Mouse (Mus musculus) megakaryocyte, embryonic 14.5 days (primary cell): ENCODE data around the gene Mfsd1. TPM values are rescaled to one million over a fixed set of nuclear protein-coding genes. Genes with fewer than 3 reads are reported as not detected.
A peak's percentile ranks its signal among the peaks of the same experiment; 100 is the strongest.

Source experiments
- H3K27me3 ChIP-seq: replicated peaks from 2 replicates; pipeline ENCODE3; 2012; ENCODE audit warnings: inconsistent platforms
- H3K36me3 ChIP-seq: replicated peaks from 2 replicates; pipeline ENCODE3; 2012; ENCODE audit warnings: low read length, inconsistent platforms, mixed read lengths
- H3K4me1 ChIP-seq: 2 replicates; pipeline ENCODE4 v1.6.1; 2012; ENCODE audit warnings: inconsistent platforms
- H3K4me3 ChIP-seq: replicated peaks from 2 replicates; pipeline ENCODE3; 2012; ENCODE audit warnings: moderate library complexity, mild to moderate bottlenecking, inconsistent platforms
- H3K9me3 ChIP-seq: 2 replicates; pipeline ENCODE4 v1.6.1; 2012; ENCODE audit warnings: inconsistent platforms
- FLI1 ChIP-seq: IDR thresholded peaks from 2 replicates; pipeline ENCODE4 v1.6.1; 2012; ENCODE audit warnings: low read length, inconsistent platforms, mixed read lengths
- GATA1 ChIP-seq: IDR thresholded peaks from 3 replicates; pipeline ENCODE4 v1.6.1; 2012; ENCODE audit warnings: mixed read lengths, low read length, inconsistent platforms, borderline replicate concordance
- polyA plus RNA-seq: library from polyadenylated mRNA; stranded (reverse); fragments of >175 nt; gene quantifications from 2 replicates; pipeline ENCODE4 v1.2.3, GENCODE M21; 2012; ENCODE audit warnings: low replicate concordance; ENCODE audit not compliant: insufficient read depth

Gene Mfsd1
- polyA plus RNA-seq, 1 experiment: 9.7 TPM

DNA sequence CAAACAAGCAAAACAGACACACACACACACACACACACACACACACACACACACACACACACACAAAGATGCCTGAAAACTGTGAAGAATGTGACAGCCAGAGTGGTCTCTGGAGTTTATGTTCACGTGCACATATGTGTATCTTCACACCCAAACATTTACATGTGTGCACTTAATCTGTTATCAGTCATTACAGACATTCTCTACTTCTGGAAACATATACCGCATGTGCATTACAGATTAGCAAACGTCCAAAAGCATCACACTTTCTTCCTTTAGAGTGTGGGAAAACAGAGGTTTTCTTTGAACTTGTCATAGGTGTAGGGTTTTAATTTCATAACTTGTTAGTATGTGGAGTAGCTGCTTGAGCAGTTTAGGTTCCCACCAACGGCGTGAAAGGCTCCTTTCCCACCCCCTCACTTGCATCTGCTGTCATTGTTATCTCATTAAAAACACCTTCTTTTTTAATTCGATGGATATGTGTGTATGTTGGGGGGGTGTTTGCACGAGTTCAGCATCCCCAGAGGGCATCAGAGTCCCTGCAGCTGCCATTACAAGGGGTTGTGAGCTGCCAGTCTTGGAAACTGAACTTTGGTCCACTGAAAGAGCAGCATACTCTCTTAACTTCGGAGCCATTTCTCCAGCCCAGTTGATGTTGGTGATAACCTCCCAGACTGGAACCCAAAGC lies 16.9 kb upstream of the Mfsd1 start:
- Histone ChIP-seq H3K4me3 (no peak overlapping the region), H3K27me3 (peaks cover 9% of the 10 kb centered on the region), H3K9me3 (peaks cover 11% of the 10 kb centered on the region), H3K4me1 (peaks cover 4% of the 10 kb centered on the region; the same call in 1 of the 2 replicates), H3K36me3 (no peaks in the 10 kb centered on the region)
- TF ChIP-seq FLI1: no peak
- TF ChIP-seq GATA1: no peak

DNA sequence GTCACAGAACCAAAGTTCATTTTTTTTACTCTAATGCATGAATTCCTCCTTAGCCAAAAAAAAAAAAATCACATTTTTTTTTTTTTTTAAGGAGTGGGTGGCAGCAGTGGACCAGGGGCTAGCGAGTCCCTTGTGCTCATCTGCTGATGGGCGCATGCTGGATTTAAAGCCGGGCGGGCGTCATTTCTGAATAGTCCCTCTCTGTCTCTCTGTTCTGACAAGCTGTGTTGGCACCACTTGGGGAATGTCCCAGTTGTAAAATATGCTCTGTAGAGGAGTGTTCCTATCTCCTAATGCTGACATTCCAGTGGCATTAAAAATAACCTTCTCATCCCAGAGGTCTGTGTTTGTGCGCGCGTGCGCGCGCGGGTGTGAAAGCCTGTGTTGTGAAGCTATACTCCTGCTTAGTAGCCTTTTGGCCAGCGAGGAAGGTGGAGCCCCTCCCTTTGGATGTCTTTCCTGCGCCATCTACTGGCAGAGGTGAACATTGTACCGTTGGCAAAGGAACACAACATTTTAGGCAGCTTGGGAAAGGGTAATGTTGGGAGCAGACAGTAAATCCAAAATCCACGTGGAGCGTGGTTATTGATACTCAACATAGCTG lies 14.4 kb upstream of the Mfsd1 start:
- peaks cover 6% of the 10 kb centered on the region; the same call in 1 of the 2 replicates for H3K4me1 ChIP-seq
- TF ChIP-seq GATA1 (no peak), FLI1 (no peak)
- peak overlapping the region; percentile 46 for H3K4me3 ChIP-seq
- peaks cover 21% of the 10 kb centered on the region for H3K27me3 ChIP-seq
- H3K9me3 ChIP-seq: peaks cover 11% of the 10 kb centered on the region
- no peaks in the 10 kb centered on the region for H3K36me3 ChIP-seq

DNA sequence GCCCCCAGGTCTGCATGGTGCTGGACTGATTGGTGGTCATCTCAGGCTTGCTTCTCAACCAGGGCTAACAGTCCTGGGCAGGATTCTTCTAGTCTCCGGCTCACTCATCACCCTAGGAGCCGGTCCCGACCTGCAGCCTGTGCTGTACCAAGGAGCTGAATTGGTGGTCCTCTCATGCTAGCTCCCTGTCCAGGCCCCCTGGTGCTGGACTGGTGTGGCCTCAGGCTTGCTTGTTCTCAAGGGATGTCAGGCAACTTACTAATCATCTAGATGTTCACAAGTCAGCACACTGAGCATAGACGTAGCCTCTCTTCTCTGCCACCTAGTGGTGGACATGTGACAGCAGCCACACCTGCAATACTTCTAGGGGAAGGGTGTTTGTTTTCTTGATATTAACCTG lies 9.6 kb upstream of the Mfsd1 start:
- H3K27me3 ChIP-seq: peaks cover 16% of the 10 kb centered on the region
- peaks cover 12% of the 10 kb centered on the region for H3K4me1 ChIP-seq
- no peaks in the 10 kb centered on the region for H3K36me3 ChIP-seq
- 0 out of 2 replicates have a peak, but pooled peaks cover 5% of the 10 kb centered on the region for H3K9me3 ChIP-seq
- no peak for TF ChIP-seq GATA1
- no peak for TF ChIP-seq FLI1
- H3K4me3 ChIP-seq: no peak overlapping the region

DNA sequence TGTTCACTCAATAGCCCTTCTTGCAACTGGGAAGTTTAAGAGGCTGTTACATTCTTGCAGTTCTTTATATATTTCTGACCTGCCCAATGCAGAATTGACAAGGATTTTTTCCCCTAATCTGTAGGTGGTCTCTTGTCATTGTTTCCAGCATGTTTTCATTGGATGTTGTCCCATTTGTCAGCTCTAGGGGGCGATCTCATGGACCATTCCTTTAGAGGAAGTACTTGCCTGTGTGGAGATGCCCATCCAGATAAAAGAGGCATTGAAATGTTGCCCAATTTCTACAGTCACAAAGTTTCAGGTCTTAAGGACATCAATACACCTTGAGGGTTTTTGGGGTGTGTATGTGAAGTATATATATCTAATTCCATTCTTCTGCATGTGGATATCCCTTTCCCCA lies 9.0 kb upstream of the Mfsd1 start:
- Histone ChIP-seq H3K4me3 (no peak overlapping the region), H3K36me3 (no peaks in the 10 kb centered on the region), H3K4me1 (peaks cover 8% of the 10 kb centered on the region), H3K9me3 (0 out of 2 replicates have a peak, but pooled peaks cover 5% of the 10 kb centered on the region), H3K27me3 (peaks cover 16% of the 10 kb centered on the region)
- TF ChIP-seq GATA1 (no peak), FLI1 (no peak)

DNA sequence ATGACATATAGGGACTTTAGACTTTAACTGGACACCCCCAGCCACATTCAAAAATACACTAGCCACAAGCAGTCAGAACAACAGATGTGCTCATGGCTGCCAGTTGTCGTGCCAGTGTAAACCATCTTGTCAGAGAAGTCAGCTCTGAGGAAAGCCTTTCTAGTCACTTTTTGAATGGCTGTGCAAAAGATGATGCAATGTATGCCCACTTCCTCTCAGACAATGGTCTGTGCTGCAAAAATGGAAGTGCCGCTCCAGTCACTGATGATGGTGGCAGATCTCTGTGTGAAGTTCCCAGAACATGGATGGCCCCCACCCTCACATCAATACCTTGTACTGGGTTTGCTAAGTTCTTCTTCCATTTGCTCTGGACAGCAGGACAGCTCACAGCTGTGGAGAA lies 6.3 kb upstream of the Mfsd1 start:
- Histone ChIP-seq H3K36me3 (no peaks in the 10 kb centered on the region), H3K4me3 (no peak overlapping the region), H3K9me3 (peaks cover under 1% of the 10 kb centered on the region; the same call in 1 of the 2 replicates), H3K4me1 (peaks cover 8% of the 10 kb centered on the region), H3K27me3 (peaks cover 9% of the 10 kb centered on the region)
- TF ChIP-seq GATA1: no peak
- no peak for TF ChIP-seq FLI1

DNA sequence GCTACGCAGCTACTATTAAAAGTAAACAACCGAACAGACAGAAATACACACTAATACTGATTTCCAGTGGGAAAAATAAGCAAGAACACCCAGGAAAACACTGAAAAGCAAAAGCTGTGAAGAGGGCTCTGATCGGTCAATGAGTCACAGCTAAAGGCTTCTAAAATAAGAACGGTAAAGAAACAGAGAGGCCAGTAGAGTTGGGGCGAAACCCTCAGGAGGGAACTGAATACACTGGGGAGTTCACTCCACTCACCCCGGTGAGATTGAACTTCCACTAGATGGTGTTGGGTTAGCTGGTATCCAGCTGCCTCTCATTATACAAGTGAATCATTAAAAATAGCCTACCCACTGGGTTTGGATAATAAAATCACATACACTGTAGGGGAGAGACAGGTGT lies 5.8 kb upstream of the Mfsd1 start:
- peaks cover 9% of the 10 kb centered on the region for H3K27me3 ChIP-seq
- no peak overlapping the region for H3K4me3 ChIP-seq
- TF ChIP-seq GATA1 (no peak), FLI1 (no peak)

DNA sequence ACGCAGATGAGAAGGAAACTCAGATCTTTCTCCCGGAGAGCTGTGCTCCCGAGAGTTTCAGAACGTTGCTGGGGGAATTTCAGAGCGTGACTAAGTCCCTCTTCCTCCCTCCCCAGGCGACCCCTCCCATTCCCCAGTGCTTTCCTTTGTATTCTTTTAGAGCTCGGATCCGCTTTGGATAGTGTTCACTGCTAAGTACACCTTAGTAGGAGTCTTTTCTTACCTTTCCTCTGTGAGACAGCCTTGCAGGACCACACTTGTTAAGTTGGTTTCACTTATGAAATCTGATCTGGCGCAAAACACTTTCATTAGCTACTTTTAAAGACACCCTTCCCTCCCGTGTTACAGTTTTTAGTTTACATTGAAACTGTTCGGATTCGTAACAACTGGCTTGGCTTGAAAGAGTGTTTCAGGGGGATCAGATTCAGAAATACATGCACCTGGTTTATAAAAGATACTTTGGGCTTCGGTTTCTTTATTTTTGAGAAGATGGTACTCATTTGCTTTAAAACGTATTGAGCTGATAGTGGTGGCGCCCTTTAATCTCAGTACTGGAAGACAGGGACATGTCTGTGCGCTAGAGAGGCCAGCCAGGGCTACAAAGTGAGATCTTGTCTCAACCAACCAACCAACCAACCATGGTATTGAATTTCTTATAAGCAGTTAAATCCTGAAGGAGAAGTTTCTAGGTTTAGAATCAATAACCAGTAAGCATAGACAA lies 744 bp downstream of the Mfsd1 start:
- Histone ChIP-seq H3K9me3 (peaks cover 5% of the 10 kb centered on the region; the same call in 1 of the 2 replicates), H3K27me3 (no peaks in the 10 kb centered on the region), H3K4me1 (peaks cover 19% of the 10 kb centered on the region), H3K36me3 (peaks cover 39% of the 10 kb centered on the region), H3K4me3 (peak overlapping the region; percentile 93)
- TF ChIP-seq FLI1 (no peak), GATA1 (no peak)

More for the DNA sequence above, 5.8 kb upstream of the Mfsd1 start:
- Histone ChIP-seq H3K36me3 (no peaks in the 10 kb centered on the region), H3K4me1 (peaks cover 8% of the 10 kb centered on the region), H3K9me3 (peaks cover 5% of the 10 kb centered on the region; the same call in 1 of the 2 replicates)

DNA sequence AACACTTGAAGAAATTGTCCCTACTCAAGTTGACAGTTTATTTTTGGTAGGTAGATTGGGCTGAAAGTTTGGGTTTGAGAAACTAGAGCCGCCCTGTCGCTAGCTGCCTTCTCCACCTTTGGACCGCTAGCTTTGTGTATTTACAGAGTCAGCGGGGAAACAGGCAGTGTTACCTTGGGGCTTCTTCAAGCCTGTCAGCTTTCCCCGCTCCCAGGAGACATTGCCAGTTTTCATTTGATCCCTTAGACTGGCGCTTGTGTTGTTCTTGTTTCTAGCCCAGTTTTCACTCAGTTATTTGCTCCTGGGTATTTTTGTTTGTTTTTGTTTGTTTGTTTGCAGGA lies 1.3 kb downstream of the Mfsd1 start:
- Histone ChIP-seq H3K4me1 (peaks cover 19% of the 10 kb centered on the region), H3K9me3 (peaks cover 5% of the 10 kb centered on the region; the same call in 1 of the 2 replicates), H3K4me3 (peak overlapping the region; percentile 93), H3K36me3 (peaks cover 44% of the 10 kb centered on the region), H3K27me3 (no peaks in the 10 kb centered on the region)
- TF ChIP-seq FLI1: no peak
- no peak for TF ChIP-seq GATA1

DNA sequence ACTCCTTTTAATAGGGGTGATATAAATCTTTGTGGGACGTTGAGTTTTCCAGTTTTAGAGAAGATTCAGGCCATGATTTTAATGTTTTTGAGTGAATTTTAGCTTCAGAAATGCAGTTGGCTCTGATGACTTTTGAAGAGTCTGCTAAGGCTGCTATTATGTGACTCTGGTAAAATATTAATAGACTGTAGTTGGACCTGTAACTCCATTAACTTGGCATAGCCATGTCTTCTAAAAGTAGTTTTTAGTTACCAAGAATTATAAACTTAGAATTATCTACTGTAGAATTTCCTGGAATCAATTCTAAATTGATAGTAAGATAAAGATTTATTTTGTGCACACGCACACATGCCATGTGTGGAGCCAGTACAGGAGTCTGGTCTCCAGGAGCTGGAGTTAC lies 4.0 kb downstream of the Mfsd1 start:
- no peak overlapping the region for H3K4me3 ChIP-seq
- H3K27me3 ChIP-seq: no peaks in the 10 kb centered on the region
- peaks cover 2% of the 10 kb centered on the region; the same call in 1 of the 2 replicates for H3K9me3 ChIP-seq
- H3K36me3 ChIP-seq: peaks cover 71% of the 10 kb centered on the region
- peaks cover 19% of the 10 kb centered on the region for H3K4me1 ChIP-seq
- no peak for TF ChIP-seq GATA1
- no peak for TF ChIP-seq FLI1

DNA sequence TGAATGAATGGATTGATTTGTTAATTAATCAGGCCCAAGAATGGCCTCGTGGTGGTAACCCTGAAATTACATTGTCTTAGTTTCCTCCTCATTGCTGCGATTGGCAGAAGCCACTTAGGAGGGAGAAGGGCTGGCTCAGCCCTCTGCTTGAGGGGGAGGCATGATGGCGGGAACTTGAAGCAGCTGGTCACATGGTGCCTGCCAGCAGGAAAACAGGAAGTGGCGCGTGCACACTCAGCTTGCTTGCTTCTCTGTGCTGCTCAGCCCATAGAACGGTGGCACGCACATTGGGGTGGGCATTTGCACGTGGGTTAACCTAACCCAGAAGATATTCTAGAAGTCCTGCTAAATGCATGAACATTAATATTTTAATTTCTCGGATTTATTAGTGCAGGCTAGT lies 4.9 kb downstream of the Mfsd1 start:
- Histone ChIP-seq H3K4me3 (no peak overlapping the region), H3K36me3 (peaks cover 80% of the 10 kb centered on the region), H3K9me3 (no peaks in the 10 kb centered on the region), H3K4me1 (peaks cover 16% of the 10 kb centered on the region), H3K27me3 (no peaks in the 10 kb centered on the region)
- TF ChIP-seq GATA1 (no peak), FLI1 (no peak)
